Mouse (Mus musculus) bone marrow, adult 2 months (tissue): ENCODE data around the gene A130010J15Rik.

Source experiments
- CTCF ChIP-seq: fragments of 200-500 bp; IDR thresholded peaks from 2 replicates; pipeline ENCODE4 v1.5.1; 2011; ENCODE audit warnings: low read length, control low read depth; ENCODE audit not compliant: control insufficient read depth, insufficient read depth
- POLR2A ChIP-seq: fragments of 200-500 bp; IDR thresholded peaks from 2 replicates; pipeline ENCODE4 v1.6.1; 2011; ENCODE audit warnings: low read depth, mild to moderate bottlenecking, control low read depth, low read length, borderline replicate concordance; ENCODE audit not compliant: control insufficient read depth

DNA sequence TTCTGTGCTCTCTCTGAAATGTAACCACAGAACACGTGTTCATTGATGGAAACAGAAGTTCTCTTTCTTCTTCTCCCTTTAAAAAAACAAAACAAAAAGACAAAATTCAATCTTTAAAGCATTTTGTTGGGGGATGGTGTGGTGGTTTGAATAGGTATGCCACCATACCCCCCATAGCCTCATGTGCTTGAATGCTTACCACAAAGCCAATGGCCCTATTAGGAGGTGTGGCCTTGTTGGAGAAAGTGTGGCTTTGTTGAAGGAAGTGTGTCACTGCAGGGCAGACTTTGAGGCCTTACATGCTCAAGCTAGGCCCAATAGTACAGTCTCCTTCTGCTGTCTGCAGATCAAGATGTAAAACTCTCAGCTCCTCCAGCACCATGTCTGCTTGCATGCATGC lies 21.4 kb upstream of the A130010J15Rik start:
- TF ChIP-seq CTCF (no peak), POLR2A (no peak)
